Mouse (Mus musculus) kidney, postnatal 0 days (tissue): Measurements from ENCODE around the gene Myo1d. TPM values are rescaled to one million over a fixed set of nuclear protein-coding genes. Genes with fewer than 3 reads are reported as not detected.
"Not testable (repeated sequence)": the region's sequence is repeated elsewhere in the genome, so short reads cannot be mapped to it uniquely, and the experiment has no call there.

Source experiments
- ATAC-seq: fragments of 200-750 bp; cut with Nextera tagmentation; replicated peaks from 2 replicates; pipeline ENCODE4 v1.8.0; 2017; ENCODE audit warnings: low read depth, moderate number of reproducible peaks, moderate TSS enrichment, moderate library complexity; ENCODE audit not compliant: low FRiP score
- DNase-seq: peaks from one replicate; pipeline ENCODE4 v3.0.0-alpha.2; 2016; ENCODE audit warnings: low spot score
- H3K27ac ChIP-seq: fragments of 300-500 bp; sonication (generic); 2 replicates; pipeline ENCODE4 v1.5.1; 2014; ENCODE audit warnings: mild to moderate bottlenecking
- H3K27me3 ChIP-seq: fragments of 300-500 bp; sonication (generic); 2 replicates; pipeline ENCODE4 v1.6.1; 2014; ENCODE audit warnings: low read length, mixed read lengths; ENCODE audit not compliant: insufficient read depth
- H3K36me3 ChIP-seq: fragments of 300-500 bp; sonication (generic); 2 replicates; pipeline ENCODE4 v1.6.1; 2014; ENCODE audit warnings: low read length, mixed read lengths; ENCODE audit not compliant: insufficient read depth
- H3K4me1 ChIP-seq: fragments of 300-500 bp; sonication (generic); replicated peaks from 2 replicates; pipeline ENCODE4 v1.6.1; 2014; ENCODE audit warnings: antibody characterized with exemption, low read length, mixed read lengths; ENCODE audit not compliant: insufficient read depth
- H3K4me2 ChIP-seq: fragments of 300-500 bp; sonication (generic); 2 replicates; pipeline ENCODE4 v1.6.1; 2014; ENCODE audit warnings: mild to moderate bottlenecking, low read length, moderate library complexity, mixed read lengths
- H3K4me3 ChIP-seq: fragments of 300-500 bp; sonication (generic); replicated peaks from 2 replicates; pipeline ENCODE4 v1.5.1; 2014; ENCODE audit warnings: low read depth, low read length
- H3K9ac ChIP-seq: fragments of 300-500 bp; sonication (generic); 2 replicates; pipeline ENCODE4 v1.6.1; 2014; ENCODE audit warnings: low read depth, low read length
- H3K9me3 ChIP-seq: fragments of 300-500 bp; sonication (generic); replicated peaks from 2 replicates; pipeline ENCODE4 v1.6.1; 2016; ENCODE audit warnings: low read length, inconsistent platforms, mixed read lengths
- CTCF ChIP-seq: IDR thresholded peaks from 2 replicates; pipeline ENCODE4 v1.5.1; 2016; ENCODE audit warnings: antibody characterized with exemption, low read depth, mild to moderate bottlenecking, moderate library complexity
- WGBS: fragments of 180-500 bp; shearing (Covaris S2); extraction: QIAGEN DNeasy Blood & Tissue Kit; methylation state at CpG from one replicate; pipeline ENCODE4 v1.1.7; 2014; 5-methylcytosine and 5-hydroxymethylcytosine counted together
- polyA plus RNA-seq: library from polyadenylated mRNA; unstranded; fragments of >200 nt; fragmentation: Nextera tagmentation; extraction: Ambion mirVana; gene quantifications from 2 replicates; pipeline ENCODE4 v1.2.1, GENCODE M21; 2015

Myo1d gene
- polyA plus RNA-seq, 1 experiment from 2014 or later: 15.7 TPM

DNA sequence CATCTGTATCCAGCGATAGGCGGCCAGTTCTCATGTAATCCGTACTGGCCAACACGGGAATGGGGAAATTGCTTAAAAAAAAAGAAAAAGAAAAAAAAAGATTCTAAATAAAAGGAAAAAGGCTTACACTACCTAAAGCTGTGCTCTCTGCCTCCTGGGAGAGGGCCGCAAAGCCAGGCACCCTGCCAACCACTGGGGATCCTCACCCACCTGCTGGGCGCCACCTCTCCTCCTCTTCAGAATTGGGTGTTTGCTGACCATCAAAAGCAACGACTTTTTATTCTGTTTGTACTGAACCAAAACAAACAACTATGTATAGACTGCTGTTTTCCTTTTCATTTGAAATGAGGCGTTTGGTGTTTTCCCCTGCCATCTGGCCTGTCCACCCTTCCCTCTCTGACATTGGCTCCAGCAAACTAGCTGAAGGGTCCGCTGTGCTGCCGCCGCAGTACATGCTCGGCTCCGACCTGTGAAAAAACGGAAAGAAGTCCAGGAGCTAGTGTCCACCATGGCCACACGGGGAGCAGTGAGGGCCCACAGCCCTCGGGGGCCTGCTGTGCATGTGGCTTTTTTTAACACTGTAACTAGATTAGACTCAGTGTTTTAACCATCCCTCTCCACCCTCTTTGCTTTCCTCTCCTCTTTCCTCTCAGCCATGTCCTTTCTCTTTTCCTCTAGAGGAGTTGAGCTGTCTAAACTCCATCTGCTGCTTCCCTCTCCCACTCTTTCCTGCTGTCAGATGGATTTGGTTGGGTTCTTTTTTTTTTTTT, 307.8 kb downstream of the Myo1d start:
- Histone ChIP-seq H3K4me2 (no peak overlapping the region), H3K36me3 (peaks cover 35% of the 10 kb centered on the region), H3K27me3 (no peaks in the 10 kb centered on the region), H3K4me3 (no peak overlapping the region), H3K9ac (no peak overlapping the region), H3K4me1 (no peaks in the 10 kb centered on the region), H3K27ac (no peak overlapping the region), H3K9me3 (no peaks in the 10 kb centered on the region)
- ATAC-seq (no peak), DNase-seq (no peak)
- TF ChIP-seq CTCF: no peak
- 79% methylated on average over 16 of the region's 16 CpGs for whole genome bisulfite sequencing

DNA sequence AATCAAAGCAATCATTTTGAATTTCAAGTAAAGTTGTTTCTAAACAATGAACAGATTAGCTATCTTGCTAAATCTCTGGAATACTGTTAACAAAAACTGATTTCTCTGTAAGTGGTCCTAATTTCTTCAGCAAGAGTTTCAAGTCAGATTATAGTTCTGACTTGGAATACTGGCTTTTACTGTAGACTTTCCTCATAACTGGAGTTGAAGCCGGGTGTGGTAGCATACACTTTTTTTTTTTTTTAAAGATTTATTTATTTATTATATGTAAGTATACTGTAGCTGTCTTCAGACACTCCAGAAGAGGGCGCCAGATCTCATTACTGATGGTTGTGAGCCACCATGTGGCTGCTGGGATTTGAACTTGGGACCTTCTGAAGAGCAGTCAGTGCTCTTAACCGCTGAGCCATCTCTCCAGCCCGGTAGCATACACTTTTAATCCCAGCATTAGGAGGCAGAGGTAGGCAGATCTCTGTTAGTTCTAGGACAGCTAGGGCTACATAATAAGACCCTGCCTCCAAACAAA, 316.2 kb downstream of the Myo1d start:
- 87% methylated on average over 4 of the region's 4 CpGs for WGBS
- H3K4me1 ChIP-seq, H3K27ac ChIP-seq, DNase-seq, H3K4me2 ChIP-seq, H3K4me3 ChIP-seq, H3K9ac ChIP-seq, ATAC-seq, H3K27me3 ChIP-seq, H3K9me3 ChIP-seq: not testable (repeated sequence)
- peaks cover 51% of the 10 kb centered on the region for H3K36me3 ChIP-seq
- TF ChIP-seq CTCF: peak; percentile 28; the same call in 1 of the 2 replicates

DNA sequence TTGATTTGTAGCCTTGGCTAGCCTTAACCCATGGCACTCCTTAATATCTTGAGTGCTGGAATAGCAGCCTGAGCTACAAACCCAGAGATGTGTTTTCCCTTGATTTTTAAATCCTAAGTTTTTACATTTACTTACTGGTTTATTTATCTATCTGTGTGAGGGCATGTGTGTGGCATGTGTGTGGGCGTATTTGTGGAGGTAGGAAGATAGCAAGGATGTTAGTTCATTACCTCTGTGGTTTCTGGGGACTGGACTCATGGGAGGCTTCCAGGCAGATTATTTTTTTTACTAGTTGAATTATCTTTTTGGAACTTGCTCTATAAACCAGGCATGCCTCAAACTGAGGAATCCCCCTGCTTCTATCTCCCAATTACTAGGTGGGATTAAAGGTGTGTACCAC, 326.6 kb downstream of the Myo1d start:
- H3K27ac ChIP-seq: no peak overlapping the region
- ATAC-seq (no peak), DNase-seq (no peak)
- no peaks in the 10 kb centered on the region for H3K27me3 ChIP-seq
- 91% methylated on average over 1 of the region's 1 CpGs for WGBS
- no peak overlapping the region for H3K4me2 ChIP-seq
- TF ChIP-seq CTCF: no peak
- no peak overlapping the region for H3K4me3 ChIP-seq
- no peak overlapping the region for H3K9ac ChIP-seq
- peaks cover 14% of the 10 kb centered on the region; the same call in 1 of the 2 replicates for H3K36me3 ChIP-seq
- H3K4me1 ChIP-seq: no peaks in the 10 kb centered on the region
- no peaks in the 10 kb centered on the region for H3K9me3 ChIP-seq

DNA sequence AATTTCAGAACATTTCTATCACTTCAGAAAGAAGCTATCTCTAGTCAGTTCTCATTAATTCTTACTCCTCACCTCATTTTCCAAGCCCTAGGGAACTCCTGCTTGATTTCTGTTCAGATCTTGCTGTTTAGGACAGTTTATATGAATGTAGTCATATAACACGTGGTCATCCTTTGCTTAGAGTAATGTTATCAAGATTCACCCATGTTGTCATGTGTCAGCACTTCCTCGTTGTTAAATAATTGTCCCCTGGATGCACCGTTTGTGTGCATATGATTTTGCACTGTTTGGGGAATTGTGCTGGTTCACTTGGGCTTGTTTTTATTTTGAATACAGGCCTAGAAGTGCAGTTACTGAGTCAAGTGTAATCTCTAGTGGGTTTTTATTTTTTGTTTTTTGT, 327.6 kb downstream of the Myo1d start:
- no peaks in the 10 kb centered on the region for H3K27me3 ChIP-seq
- no peak for DNase-seq
- H3K9ac ChIP-seq: no peak overlapping the region
- TF ChIP-seq CTCF: no peak
- ATAC-seq: no peak
- no peak overlapping the region for H3K4me3 ChIP-seq
- WGBS: 86% methylated on average over 3 of the region's 3 CpGs
- no peaks in the 10 kb centered on the region for H3K4me1 ChIP-seq
- H3K9me3 ChIP-seq: no peaks in the 10 kb centered on the region
- H3K4me2 ChIP-seq: no peak overlapping the region
- H3K27ac ChIP-seq: no peak overlapping the region
- H3K36me3 ChIP-seq: peaks cover 14% of the 10 kb centered on the region; the same call in 1 of the 2 replicates

DNA sequence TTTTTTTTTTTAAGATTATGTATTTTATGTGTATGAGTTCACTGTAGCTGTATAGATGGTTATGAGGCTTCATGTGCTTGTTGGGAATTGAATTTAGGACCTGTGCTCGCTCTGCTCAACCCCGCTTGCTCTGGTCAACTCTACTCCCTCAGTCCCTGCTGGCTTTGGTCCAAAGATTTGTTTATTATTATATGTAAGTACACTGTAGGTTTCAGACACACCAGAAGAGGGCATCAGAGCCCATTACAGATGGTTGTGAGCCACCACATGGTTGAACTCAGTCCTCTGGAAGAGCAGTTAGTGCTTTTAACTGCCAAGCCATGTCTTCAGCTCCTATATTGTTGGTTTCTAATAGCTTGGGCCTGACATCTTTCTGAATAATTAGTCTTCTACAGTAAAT, 330.0 kb downstream of the Myo1d start:
- no peak overlapping the region for H3K4me2 ChIP-seq
- peaks cover 16% of the 10 kb centered on the region for H3K36me3 ChIP-seq
- H3K9me3 ChIP-seq: no peaks in the 10 kb centered on the region
- H3K27me3 ChIP-seq: no peaks in the 10 kb centered on the region
- no peak overlapping the region for H3K4me3 ChIP-seq
- ATAC-seq (no peak), DNase-seq (no peak)
- no peak for TF ChIP-seq CTCF
- 74% methylated on average over 2 of the region's 2 CpGs for WGBS
- H3K4me1 ChIP-seq: no peaks in the 10 kb centered on the region
- H3K9ac ChIP-seq: no peak overlapping the region
- no peak overlapping the region for H3K27ac ChIP-seq

DNA sequence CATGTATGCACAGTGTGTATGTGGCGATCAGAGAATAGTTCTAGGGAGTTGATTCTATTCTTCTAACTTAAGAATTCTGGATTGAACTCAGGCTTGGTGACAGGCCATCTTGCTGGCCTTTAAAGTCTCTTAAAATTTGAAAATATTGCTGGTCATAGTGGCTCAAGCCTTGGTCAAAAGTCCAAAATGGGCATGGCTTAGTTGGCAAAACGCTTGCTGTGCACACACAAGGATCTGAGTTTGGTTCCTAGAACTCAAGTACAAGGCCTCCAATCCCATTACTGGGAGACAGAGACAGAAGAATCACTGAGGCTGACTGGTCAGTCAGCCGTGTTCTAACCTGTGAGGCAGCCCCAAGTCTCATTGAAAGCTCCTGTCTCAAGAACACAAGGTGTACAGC, 332.9 kb downstream of the Myo1d start:
- 92% methylated on average over 3 of the region's 3 CpGs for WGBS

More for the DNA sequence above, 332.9 kb downstream of the Myo1d start:
- Histone ChIP-seq H3K9me3 (no peaks in the 10 kb centered on the region), H3K27ac (no peak overlapping the region), H3K4me3 (no peak overlapping the region), H3K4me2 (no peak overlapping the region), H3K4me1 (no peaks in the 10 kb centered on the region), H3K36me3 (peaks cover 16% of the 10 kb centered on the region), H3K9ac (no peak overlapping the region), H3K27me3 (no peaks in the 10 kb centered on the region)
- ATAC-seq (no peak), DNase-seq (no peak)
- TF ChIP-seq CTCF: no peak

Other genes with a start within 250 kb of the Myo1d start
- gene Tmem98, start 30.1 kb upstream of the Myo1d start, polyA plus RNA-seq: 93.2 and 95.0 TPM in 2 replicates
- gene Spaca3, start 78.3 kb upstream of the Myo1d start, polyA plus RNA-seq: not detected in 2 replicates